Mouse (Mus musculus): Measurements from ENCODE around the gene Mrpl55.

- TF ChIP-seq USF1 (IDR thresholded peaks at IDR 0.05; ENCODE audit: low read depth) (no peak), FOSL1 (IDR thresholded peaks at IDR 0.05; ENCODE audit: insufficient read depth, low read length, poor library complexity, severe bottlenecking) (no peak), CTCF (IDR thresholded peaks at IDR 0.05; ENCODE audit: control insufficient read depth, insufficient read depth, insufficient read length) (no peak), MYOD1 (IDR thresholded peaks at IDR 0.05; ENCODE audit: control insufficient read depth, insufficient read length, low read depth) (no peak), MAX (IDR thresholded peaks at IDR 0.05) (no peak), CEBPB (IDR thresholded peaks at IDR 0.05; ENCODE audit: low read depth) (no peak), MYOG (IDR thresholded peaks at IDR 0.05; ENCODE audit: control insufficient read depth, extremely low read depth, insufficient read length) (no peak)
Observed at GRCm38 (mm10) chr11:59154220-59154619, 48.1 kb upstream of the Mrpl55 start.
